Mouse (Mus musculus): ENCODE measurements around the gene Gm42906. TPM values are rescaled to one million over a fixed set of nuclear protein-coding genes. Genes with fewer than 3 reads are reported as not detected.

Gene Gm42906
- polyA plus RNA-seq, 1 experiment from 2014 or later: not detected

- no peak overlapping the region for H3K27ac ChIP-seq
- H3K4me1 ChIP-seq: no peaks in the 10 kb centered on the region
- WGBS: 73% methylated on average over 9 of the region's 9 CpGs
- no peaks in the 10 kb centered on the region for H3K9me3 ChIP-seq
- no peak overlapping the region for H3K9ac ChIP-seq
- H3K4me3 ChIP-seq: no peak overlapping the region
- ATAC-seq (ENCODE audit: low FRiP score, low read depth): no peak
- no peaks in the 10 kb centered on the region for H3K27me3 ChIP-seq (replicated peaks)
- no peaks in the 10 kb centered on the region for H3K36me3 ChIP-seq
- H3K4me2 ChIP-seq (replicated peaks): no peak overlapping the region
Observed at GRCm38 (mm10) chr5:151034715-151035512, 393.0 kb downstream of the Gm42906 start.

GRCm38 (mm10) chr5:151028906-151029305, 399.1 kb downstream of the Gm42906 start:
- ATAC-seq (ENCODE audit: low FRiP score, low read depth): no peak
- H3K9ac ChIP-seq: no peak overlapping the region
- H3K4me3 ChIP-seq: no peak overlapping the region
- H3K27ac ChIP-seq: no peak overlapping the region
- H3K36me3 ChIP-seq: no peaks in the 10 kb centered on the region
- H3K4me1 ChIP-seq: peaks cover 4% of the 10 kb centered on the region; the same call in 1 of the 2 replicates
- H3K4me2 ChIP-seq (replicated peaks): no peak overlapping the region
- no peaks in the 10 kb centered on the region for H3K9me3 ChIP-seq
- 68% methylated on average over 6 of the region's 6 CpGs for WGBS
- H3K27me3 ChIP-seq (replicated peaks): no peaks in the 10 kb centered on the region

- no peak overlapping the region for H3K9ac ChIP-seq
- no peak overlapping the region for H3K27ac ChIP-seq
- ATAC-seq (ENCODE audit: low FRiP score, low read depth): peak; percentile 71
- H3K36me3 ChIP-seq: no peaks in the 10 kb centered on the region
- peaks cover 4% of the 10 kb centered on the region; the same call in 1 of the 2 replicates for H3K4me1 ChIP-seq
- no peak overlapping the region for H3K4me3 ChIP-seq
- WGBS: 43% methylated on average over 7 of the region's 7 CpGs
- H3K4me2 ChIP-seq (replicated peaks): no peak overlapping the region
- no peaks in the 10 kb centered on the region for H3K27me3 ChIP-seq (replicated peaks)
- no peaks in the 10 kb centered on the region for H3K9me3 ChIP-seq
Observed at GRCm38 (mm10) chr5:151027171-151027570, 400.8 kb downstream of the Gm42906 start.

GRCm38 (mm10) chr5:151026069-151026468, 401.9 kb downstream of the Gm42906 start:
- 91% methylated on average over 4 of the region's 4 CpGs for whole genome bisulfite sequencing
- Histone ChIP-seq H3K9ac (no peak overlapping the region), H3K36me3 (no peaks in the 10 kb centered on the region), H3K27me3 (replicated peaks) (no peaks in the 10 kb centered on the region), H3K4me1 (peaks cover 4% of the 10 kb centered on the region; the same call in 1 of the 2 replicates), H3K27ac (no peak overlapping the region), H3K9me3 (no peaks in the 10 kb centered on the region), H3K4me3 (no peak overlapping the region), H3K4me2 (replicated peaks) (no peak overlapping the region)
- ATAC-seq (ENCODE audit: low FRiP score, low read depth): no peak

- ATAC-seq (ENCODE audit: low FRiP score, low read depth): no peak
- Histone ChIP-seq H3K9ac (no peak overlapping the region), H3K9me3 (no peaks in the 10 kb centered on the region), H3K36me3 (no peaks in the 10 kb centered on the region), H3K4me3 (no peak overlapping the region), H3K4me2 (replicated peaks) (no peak overlapping the region), H3K27ac (no peak overlapping the region), H3K27me3 (replicated peaks) (no peaks in the 10 kb centered on the region), H3K4me1 (peaks cover 4% of the 10 kb centered on the region; the same call in 1 of the 2 replicates)
- WGBS: 82% methylated on average over 2 of the region's 2 CpGs
Observed at GRCm38 (mm10) chr5:151024483-151024882, 403.5 kb downstream of the Gm42906 start.

GRCm38 (mm10) chr5:151023461-151023860, 404.5 kb downstream of the Gm42906 start:
- no peak overlapping the region for H3K9ac ChIP-seq
- no peak overlapping the region for H3K4me2 ChIP-seq (replicated peaks)
- H3K9me3 ChIP-seq: no peaks in the 10 kb centered on the region
- no peak overlapping the region for H3K4me3 ChIP-seq
- no peak for ATAC-seq (ENCODE audit: low FRiP score, low read depth)
- H3K27ac ChIP-seq: no peak overlapping the region
- no peaks in the 10 kb centered on the region for H3K36me3 ChIP-seq
- H3K27me3 ChIP-seq (replicated peaks): no peaks in the 10 kb centered on the region
- 15% methylated on average over 8 of the region's 8 CpGs for WGBS
- peaks cover 4% of the 10 kb centered on the region; the same call in 1 of the 2 replicates for H3K4me1 ChIP-seq

- Histone ChIP-seq H3K27ac (no peak overlapping the region), H3K27me3 (replicated peaks) (no peaks in the 10 kb centered on the region), H3K9me3 (no peaks in the 10 kb centered on the region), H3K36me3 (no peaks in the 10 kb centered on the region), H3K4me3 (no peak overlapping the region), H3K9ac (no peak overlapping the region), H3K4me2 (replicated peaks) (no peak overlapping the region), H3K4me1 (peaks cover 4% of the 10 kb centered on the region; the same call in 1 of the 2 replicates)
- no peak for ATAC-seq (ENCODE audit: low FRiP score, low read depth)
- 22% methylated on average over 1 of the region's 1 CpGs for WGBS
Observed at GRCm38 (mm10) chr5:151022939-151023338, 405.0 kb downstream of the Gm42906 start.

GRCm38 (mm10) chr5:151022026-151022425, 405.9 kb downstream of the Gm42906 start:
- no peak overlapping the region for H3K27ac ChIP-seq
- H3K9ac ChIP-seq: no peak overlapping the region
- no peaks in the 10 kb centered on the region for H3K9me3 ChIP-seq
- H3K4me3 ChIP-seq: no peak overlapping the region
- no peak overlapping the region for H3K4me2 ChIP-seq (replicated peaks)
- no peak for ATAC-seq (ENCODE audit: low FRiP score, low read depth)
- 93% methylated on average over 7 of the region's 7 CpGs for WGBS
- no peaks in the 10 kb centered on the region for H3K27me3 ChIP-seq (replicated peaks)
- peaks cover under 1% of the 10 kb centered on the region; the same call in 1 of the 2 replicates for H3K4me1 ChIP-seq
- no peaks in the 10 kb centered on the region for H3K36me3 ChIP-seq

- Histone ChIP-seq H3K27me3 (replicated peaks) (no peaks in the 10 kb centered on the region), H3K9ac (no peak overlapping the region), H3K4me3 (no peak overlapping the region), H3K4me2 (replicated peaks) (no peak overlapping the region), H3K36me3 (no peaks in the 10 kb centered on the region), H3K4me1 (no peaks in the 10 kb centered on the region), H3K27ac (no peak overlapping the region), H3K9me3 (no peaks in the 10 kb centered on the region)
- ATAC-seq (ENCODE audit: low FRiP score, low read depth): no peak
- 79% methylated on average over 14 of the region's 14 CpGs for WGBS
Observed at GRCm38 (mm10) chr5:151020831-151021230, 407.1 kb downstream of the Gm42906 start.

- H3K4me3 ChIP-seq: no peak overlapping the region
- H3K4me2 ChIP-seq (replicated peaks): no peak overlapping the region
- ATAC-seq (ENCODE audit: low FRiP score, low read depth): no peak
- no peaks in the 10 kb centered on the region for H3K4me1 ChIP-seq
- H3K27me3 ChIP-seq (replicated peaks): no peaks in the 10 kb centered on the region
- H3K27ac ChIP-seq: no peak overlapping the region
- H3K9ac ChIP-seq: no peak overlapping the region
- 77% methylated on average over 13 of the region's 13 CpGs for WGBS
- H3K36me3 ChIP-seq: no peaks in the 10 kb centered on the region
- H3K9me3 ChIP-seq: no peaks in the 10 kb centered on the region
Observed at GRCm38 (mm10) chr5:151020031-151020820, 407.7 kb downstream of the Gm42906 start.

- H3K27ac ChIP-seq: no peak overlapping the region
- ATAC-seq (ENCODE audit: low FRiP score, low read depth): no peak
- H3K9me3 ChIP-seq: no peaks in the 10 kb centered on the region
- WGBS: 63% methylated on average over 5 of the region's 5 CpGs
- H3K9ac ChIP-seq: no peak overlapping the region
- no peaks in the 10 kb centered on the region for H3K27me3 ChIP-seq (replicated peaks)
- H3K4me3 ChIP-seq: no peak overlapping the region
- no peak overlapping the region for H3K4me2 ChIP-seq (replicated peaks)
- no peaks in the 10 kb centered on the region for H3K36me3 ChIP-seq
- H3K4me1 ChIP-seq: no peaks in the 10 kb centered on the region
Observed at GRCm38 (mm10) chr5:151018959-151019358, 409.0 kb downstream of the Gm42906 start.

GRCm38 (mm10) chr5:151018450-151018849, 409.5 kb downstream of the Gm42906 start:
- Histone ChIP-seq H3K4me2 (replicated peaks) (no peak overlapping the region), H3K9ac (no peak overlapping the region), H3K36me3 (no peaks in the 10 kb centered on the region), H3K4me1 (no peaks in the 10 kb centered on the region), H3K27ac (no peak overlapping the region), H3K4me3 (no peak overlapping the region), H3K27me3 (replicated peaks) (no peaks in the 10 kb centered on the region), H3K9me3 (no peaks in the 10 kb centered on the region)
- 82% methylated on average over 5 of the region's 5 CpGs for WGBS
- no peak for ATAC-seq (ENCODE audit: low FRiP score, low read depth)

Measured in neural tube, embryonic 12.5 days (tissue).